Mouse (Mus musculus): Measurements from ENCODE around the gene Srsf1.

DNA sequence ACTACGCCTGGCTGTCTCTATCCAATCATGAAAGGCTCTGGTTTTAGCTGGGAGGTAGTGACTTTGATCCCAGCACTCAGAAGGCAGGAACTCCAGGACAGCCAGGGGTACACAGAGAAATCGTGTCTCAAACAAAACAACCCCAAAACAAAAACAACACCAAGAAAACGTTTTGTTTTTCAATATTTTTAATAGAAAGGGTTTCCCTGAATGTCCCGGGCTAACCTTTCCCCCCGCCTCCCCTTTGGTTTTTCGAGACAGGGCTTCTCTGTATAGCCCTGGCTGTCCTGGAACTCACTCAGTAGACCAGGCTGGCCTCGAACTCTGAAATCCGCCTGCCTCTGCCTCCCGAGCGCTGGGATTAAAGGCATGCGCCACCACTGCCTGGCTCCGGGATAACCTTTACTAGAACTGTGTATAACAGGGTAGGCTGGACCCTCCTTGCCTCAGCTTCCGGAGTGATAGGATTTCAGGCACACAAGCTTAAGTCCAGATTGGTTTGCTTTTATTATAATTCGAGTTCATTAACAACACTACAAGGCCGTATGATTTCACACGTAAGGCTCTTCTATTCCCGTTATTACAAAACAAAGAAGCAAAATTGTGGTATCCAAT lies 743 bp upstream of the Srsf1 start:
- TF ChIP-seq CTCF (IDR thresholded peaks at IDR 0.05; ENCODE audit: borderline replicate concordance, extremely low read depth, insufficient read depth, insufficient read length) = no peak
- no peak for TF ChIP-seq POLR2A (IDR thresholded peaks at IDR 0.05; ENCODE audit: borderline replicate concordance, extremely low read depth, insufficient read depth, insufficient read length, poor library complexity, severe bottlenecking)

Data from brain, embryonic 14.5 days (tissue).